Mouse (Mus musculus): ENCODE results near the gene Atg5. TPM values are rescaled to one million over a fixed set of nuclear protein-coding genes. Genes with fewer than 3 reads are reported as not detected.

The Atg5 gene
- polyA plus RNA-seq, 1 experiment from 2014 or later, result 52.6 TPM

DNA sequence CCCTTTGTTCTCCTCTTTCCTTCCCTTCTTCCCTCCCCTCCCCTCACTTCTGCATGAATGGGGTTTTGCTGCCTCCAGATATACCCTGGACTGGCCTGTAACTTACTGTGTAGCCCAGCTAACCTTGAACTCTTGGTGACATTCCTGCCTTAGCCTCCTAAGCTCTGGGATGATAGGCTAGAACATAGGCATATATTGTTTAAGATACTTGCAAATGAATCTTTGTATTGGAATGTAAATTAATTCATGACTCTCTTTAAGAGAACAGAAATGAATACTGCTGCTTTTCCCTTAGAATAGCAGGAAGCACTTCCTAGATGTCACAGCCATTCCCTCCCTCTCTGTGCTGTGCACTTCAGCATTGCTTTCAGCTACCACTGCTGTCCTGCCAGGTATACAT is 40.1 kb downstream of the Atg5 start:
- no peak for DNase-seq
- Histone ChIP-seq H3K9ac (no peak overlapping the region), H3K9me3 (ENCODE audit: low read depth, low read length) (no peaks in the 10 kb centered on the region), H3K27me3 (ENCODE audit: insufficient read depth, low read length) (no peaks in the 10 kb centered on the region), H3K27ac (ENCODE audit: low read depth) (no peak overlapping the region), H3K36me3 (ENCODE audit: insufficient read depth) (peaks cover 10% of the 10 kb centered on the region; the same call in 1 of the 2 replicates), H3K4me1 (ENCODE audit: insufficient read depth) (no peaks in the 10 kb centered on the region), H3K4me2 (no peak overlapping the region), H3K4me3 (ENCODE audit: low read depth, low read length) (no peak overlapping the region)
- ATAC-seq (ENCODE audit: insufficient read depth), result no peak
- TF ChIP-seq CTCF (IDR thresholded peaks at IDR 0.05; ENCODE audit: low read depth), result no peak

DNA sequence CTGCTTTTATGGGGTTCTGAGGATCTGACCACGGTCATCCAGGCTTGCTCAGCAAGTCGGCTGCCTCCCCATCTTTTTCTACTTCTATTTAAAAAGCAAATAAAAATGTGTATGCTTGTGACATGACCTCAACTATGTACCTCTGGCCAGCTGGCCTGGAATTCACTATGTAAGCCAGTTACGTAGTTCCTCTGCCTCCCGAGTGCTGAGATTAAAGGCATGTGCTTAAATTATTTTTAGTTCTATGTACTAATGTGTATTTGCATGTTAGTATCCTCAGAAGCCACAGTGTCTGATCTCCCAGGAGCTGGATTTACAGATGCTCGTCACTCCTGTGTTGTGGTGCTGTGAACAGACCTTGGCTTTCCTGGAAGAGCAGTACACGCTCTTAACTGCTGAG is 41.1 kb downstream of the Atg5 start:
- WGBS, result 72% methylated on average over 6 of the region's 6 CpGs
- Histone ChIP-seq H3K36me3 (ENCODE audit: insufficient read depth) (0 out of 2 replicates have a peak, but pooled peaks cover 6% of the 10 kb centered on the region), H3K4me2 (no peak overlapping the region), H3K4me3 (ENCODE audit: low read depth, low read length) (no peak overlapping the region), H3K27ac (ENCODE audit: low read depth) (no peak overlapping the region), H3K9ac (no peak overlapping the region), H3K27me3 (ENCODE audit: insufficient read depth, low read length) (no peaks in the 10 kb centered on the region), H3K9me3 (ENCODE audit: low read depth, low read length) (no peaks in the 10 kb centered on the region), H3K4me1 (ENCODE audit: insufficient read depth) (no peaks in the 10 kb centered on the region)
- no peak for TF ChIP-seq CTCF (IDR thresholded peaks at IDR 0.05; ENCODE audit: low read depth)
- no peak for DNase-seq
- no peak for ATAC-seq (ENCODE audit: insufficient read depth)

DNA sequence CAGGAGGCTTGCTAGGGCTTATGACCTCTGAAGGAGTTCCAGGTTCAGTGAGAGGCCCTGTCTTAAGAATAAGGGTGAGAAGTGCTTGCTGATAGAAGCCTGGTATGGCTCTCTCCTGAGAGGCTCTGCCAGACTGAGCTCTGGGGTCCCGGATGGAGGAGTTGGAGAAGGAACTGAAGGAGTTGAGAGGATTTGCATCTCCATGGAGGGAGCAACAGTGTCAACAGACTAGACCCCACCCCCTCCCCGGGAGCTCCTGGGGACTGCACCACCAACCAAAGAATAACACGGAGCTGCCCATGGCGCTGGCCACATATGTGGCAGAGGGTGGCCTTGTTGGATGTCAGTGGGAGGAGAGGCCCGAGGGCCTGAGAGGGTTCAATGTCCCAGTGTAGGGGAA is 47.1 kb downstream of the Atg5 start:
- H3K4me3 ChIP-seq (ENCODE audit: low read depth, low read length), result no peak overlapping the region
- ATAC-seq (ENCODE audit: insufficient read depth), result no peak
- WGBS, result 43% methylated on average over 5 of the region's 5 CpGs
- no peak for DNase-seq
- no peaks in the 10 kb centered on the region for H3K9me3 ChIP-seq (ENCODE audit: low read depth, low read length)
- H3K4me2 ChIP-seq, result no peak overlapping the region
- no peak for TF ChIP-seq CTCF (IDR thresholded peaks at IDR 0.05; ENCODE audit: low read depth)
- no peaks in the 10 kb centered on the region for H3K4me1 ChIP-seq (ENCODE audit: insufficient read depth)
- H3K27me3 ChIP-seq (ENCODE audit: insufficient read depth, low read length), result no peaks in the 10 kb centered on the region
- no peak overlapping the region for H3K27ac ChIP-seq (ENCODE audit: low read depth)
- 0 out of 2 replicates have a peak, but pooled peaks cover 9% of the 10 kb centered on the region for H3K36me3 ChIP-seq (ENCODE audit: insufficient read depth)
- H3K9ac ChIP-seq, result no peak overlapping the region

DNA sequence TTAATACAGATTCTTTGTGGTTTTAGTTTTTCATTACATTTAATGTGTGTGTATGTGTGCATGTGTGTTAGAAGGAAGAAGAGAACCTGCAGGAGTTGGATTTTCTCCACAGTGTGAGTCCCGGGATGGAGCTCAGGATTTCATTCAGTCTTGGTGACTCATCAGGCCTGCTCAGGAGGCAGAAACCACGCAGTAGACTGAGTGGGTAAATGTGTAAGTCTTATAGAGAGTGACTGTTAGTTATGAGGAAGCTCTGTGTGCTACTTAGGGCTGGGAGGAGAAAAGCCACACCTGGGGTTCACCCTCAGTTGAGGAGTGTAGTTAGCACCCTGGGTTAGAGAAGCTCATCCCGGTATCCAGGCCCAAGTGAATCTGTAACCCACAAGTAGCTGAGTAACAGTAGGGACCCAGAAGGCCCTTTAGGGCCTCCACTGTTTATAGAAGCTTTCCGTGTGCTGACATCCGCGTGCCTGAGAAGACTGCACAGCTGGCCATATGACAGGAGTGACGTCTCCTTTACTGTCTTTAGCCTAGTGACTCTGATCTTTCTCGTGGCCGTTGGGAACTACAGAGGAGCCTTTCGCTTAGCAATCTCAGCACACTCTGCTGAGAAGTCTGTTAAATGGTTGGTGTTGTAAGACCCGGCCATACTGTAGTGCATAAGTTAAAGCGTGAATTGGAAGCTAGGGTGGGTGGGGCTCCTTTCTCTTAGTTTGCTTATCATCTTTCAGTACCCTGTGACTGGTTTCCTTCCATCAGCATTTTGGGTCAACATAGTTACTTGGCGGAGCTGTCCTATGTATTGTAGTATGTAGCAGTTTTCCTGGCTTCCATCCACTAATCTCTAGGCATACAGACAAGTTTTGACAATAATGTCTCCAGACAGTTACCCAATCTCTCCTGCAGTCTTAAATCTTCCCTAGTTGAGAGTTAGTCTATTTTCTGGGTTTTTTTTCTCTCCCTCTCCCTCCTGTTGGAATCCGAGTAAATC is 48.4 kb downstream of the Atg5 start:
- Histone ChIP-seq H3K27ac (ENCODE audit: low read depth) (peak overlapping the region; percentile 79), H3K4me2 (no peak overlapping the region), H3K4me1 (ENCODE audit: insufficient read depth) (no peaks in the 10 kb centered on the region), H3K9ac (no peak overlapping the region), H3K4me3 (ENCODE audit: low read depth, low read length) (no peak overlapping the region), H3K36me3 (ENCODE audit: insufficient read depth) (0 out of 2 replicates have a peak, but pooled peaks cover 12% of the 10 kb centered on the region), H3K27me3 (ENCODE audit: insufficient read depth, low read length) (no peaks in the 10 kb centered on the region), H3K9me3 (ENCODE audit: low read depth, low read length) (no peaks in the 10 kb centered on the region)
- 37% methylated on average over 14 of the region's 14 CpGs for WGBS
- peak; percentile 93 for DNase-seq
- peak; percentile 96 for ATAC-seq (ENCODE audit: insufficient read depth)
- TF ChIP-seq CTCF (IDR thresholded peaks at IDR 0.05; ENCODE audit: low read depth), result no peak

DNA sequence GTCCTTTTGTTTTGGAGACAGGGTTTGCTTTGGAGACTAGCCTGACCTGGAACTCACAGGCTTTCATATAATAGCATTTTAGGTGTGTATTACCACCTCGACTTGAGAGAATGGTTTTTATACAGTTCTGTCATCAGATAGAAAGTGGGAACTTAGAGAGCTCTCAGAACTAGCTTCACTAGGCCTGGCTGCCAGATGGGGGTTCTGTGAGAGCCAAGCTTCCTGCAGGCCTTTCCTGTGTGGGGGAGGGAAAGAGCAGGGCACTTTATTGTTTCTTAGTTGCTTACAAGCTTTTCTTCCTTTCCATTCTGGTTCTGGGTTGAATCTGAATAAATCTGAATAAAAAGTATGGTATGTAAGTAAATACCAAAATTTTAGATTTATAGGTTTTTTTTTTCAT is 54.0 kb downstream of the Atg5 start:
- H3K9ac ChIP-seq, result no peak overlapping the region
- no peak overlapping the region for H3K4me3 ChIP-seq (ENCODE audit: low read depth, low read length)
- no peak overlapping the region for H3K27ac ChIP-seq (ENCODE audit: low read depth)
- H3K9me3 ChIP-seq (ENCODE audit: low read depth, low read length), result no peaks in the 10 kb centered on the region
- H3K4me1 ChIP-seq (ENCODE audit: insufficient read depth), result 0 out of 2 replicates have a peak, but pooled peaks cover 2% of the 10 kb centered on the region
- no peak overlapping the region for H3K4me2 ChIP-seq
- 51% methylated on average over 1 of the region's 1 CpGs for WGBS
- TF ChIP-seq CTCF (IDR thresholded peaks at IDR 0.05; ENCODE audit: low read depth), result no peak
- 0 out of 2 replicates have a peak, but pooled peaks cover 3% of the 10 kb centered on the region for H3K36me3 ChIP-seq (ENCODE audit: insufficient read depth)
- DNase-seq (peak; percentile 58), ATAC-seq (ENCODE audit: insufficient read depth) (no peak)
- no peaks in the 10 kb centered on the region for H3K27me3 ChIP-seq (ENCODE audit: insufficient read depth, low read length)

DNA sequence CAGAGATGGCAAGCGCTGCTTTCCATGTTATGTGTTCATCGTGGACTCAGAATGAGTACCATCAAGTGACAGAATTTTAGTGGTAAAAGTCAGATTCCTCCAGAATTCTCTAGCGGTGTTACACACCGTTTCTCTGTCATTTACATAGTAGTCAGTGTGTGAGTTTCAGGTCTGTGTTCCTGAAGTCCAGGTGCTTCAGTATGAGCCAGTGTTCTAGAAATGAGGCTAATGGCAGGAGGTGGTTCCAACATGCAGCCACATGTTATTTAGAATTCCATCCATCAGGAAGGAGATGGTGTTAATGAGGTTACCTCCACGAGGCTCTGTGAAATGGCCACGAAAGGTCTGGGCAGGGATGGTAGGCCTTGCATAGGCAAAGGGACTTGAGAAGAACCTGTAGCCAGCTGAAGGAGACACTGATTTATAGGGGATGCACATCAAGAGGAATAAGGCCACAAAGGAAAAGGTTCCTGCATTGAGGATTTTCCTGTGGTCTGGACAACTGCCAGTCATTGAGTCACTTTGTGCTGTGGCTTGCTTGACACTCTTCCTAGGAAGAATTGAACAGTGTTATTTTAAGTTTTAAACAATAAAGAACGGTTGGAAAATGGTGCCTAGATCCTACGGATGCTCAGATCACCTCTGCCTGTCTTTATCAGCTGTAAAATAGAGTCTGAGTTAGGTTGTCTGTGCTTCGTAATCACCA is 55.1 kb downstream of the Atg5 start:
- DNase-seq, result peak; percentile 36
- TF ChIP-seq CTCF (IDR thresholded peaks at IDR 0.05; ENCODE audit: low read depth), result no peak
- ATAC-seq (ENCODE audit: insufficient read depth), result no peak
- H3K4me3 ChIP-seq (ENCODE audit: low read depth, low read length), result no peak overlapping the region
- H3K27ac ChIP-seq (ENCODE audit: low read depth), result no peak overlapping the region
- WGBS, result 84% methylated on average over 9 of the region's 9 CpGs
- no peak overlapping the region for H3K9ac ChIP-seq
- H3K4me1 ChIP-seq (ENCODE audit: insufficient read depth), result 0 out of 2 replicates have a peak, but pooled peaks cover 2% of the 10 kb centered on the region
- no peaks in the 10 kb centered on the region for H3K27me3 ChIP-seq (ENCODE audit: insufficient read depth, low read length)
- H3K9me3 ChIP-seq (ENCODE audit: low read depth, low read length), result no peaks in the 10 kb centered on the region
- 0 out of 2 replicates have a peak, but pooled peaks cover 3% of the 10 kb centered on the region for H3K36me3 ChIP-seq (ENCODE audit: insufficient read depth)
- no peak overlapping the region for H3K4me2 ChIP-seq

DNA sequence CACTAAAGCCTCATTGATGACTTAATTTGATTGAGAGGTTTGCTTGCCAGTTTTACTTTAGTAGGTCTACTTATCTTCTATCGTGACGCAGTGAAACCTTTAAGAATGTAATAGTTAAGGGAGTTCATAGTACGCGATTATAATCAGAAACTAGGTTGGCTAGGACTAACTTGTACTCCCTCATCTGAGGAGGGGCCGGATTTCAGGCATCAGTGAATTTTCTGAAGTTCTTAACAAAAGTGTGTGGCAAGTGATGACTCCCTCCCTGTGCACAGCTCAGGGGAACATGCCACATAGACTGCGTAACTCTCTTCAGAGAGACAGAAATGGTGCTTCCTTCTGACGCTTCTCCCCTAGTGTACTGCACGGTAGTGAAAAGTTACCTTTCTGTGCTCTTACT is 55.7 kb downstream of the Atg5 start:
- H3K27me3 ChIP-seq (ENCODE audit: insufficient read depth, low read length), result no peaks in the 10 kb centered on the region
- H3K9ac ChIP-seq, result no peak overlapping the region
- H3K4me2 ChIP-seq, result no peak overlapping the region
- H3K9me3 ChIP-seq (ENCODE audit: low read depth, low read length), result no peaks in the 10 kb centered on the region
- no peak for ATAC-seq (ENCODE audit: insufficient read depth)
- H3K36me3 ChIP-seq (ENCODE audit: insufficient read depth), result 0 out of 2 replicates have a peak, but pooled peaks cover 3% of the 10 kb centered on the region
- TF ChIP-seq CTCF (IDR thresholded peaks at IDR 0.05; ENCODE audit: low read depth), result no peak
- no peak overlapping the region for H3K27ac ChIP-seq (ENCODE audit: low read depth)
- 91% methylated on average over 8 of the region's 8 CpGs for WGBS
- no peak for DNase-seq
- no peak overlapping the region for H3K4me3 ChIP-seq (ENCODE audit: low read depth, low read length)
- 0 out of 2 replicates have a peak, but pooled peaks cover 2% of the 10 kb centered on the region for H3K4me1 ChIP-seq (ENCODE audit: insufficient read depth)
